Mouse (Mus musculus) layer of hippocampus, adult 18-20 months (tissue): ENCODE measurements around the gene Slc45a1. TPM values are rescaled to one million over a fixed set of nuclear protein-coding genes. Genes with fewer than 3 reads are reported as not detected.
A peak's percentile ranks its signal among the peaks of the same experiment; 100 is the strongest.

ENCODE experiments used
- DNase-seq, 2 experiments: peaks; one replicate each; pipeline ENCODE4 v3.0.0; 2022; ENCODE audit warnings: low spot score in 2 of 2
- total RNA-seq, 2 experiments: library from RNA; stranded (reverse); gene quantifications; 2 replicates each; pipeline ENCODE4 v1.2.3; 2021

The Slc45a1 gene
- total RNA-seq, 2 experiments from 2014 or later: 37.8 to 39.3 TPM

- peak; percentile 52 to 71 for DNase-seq
These were observed 68.8 kb downstream of the Slc45a1 start for GRCm38 (mm10) chr4:150582966-150583776.

- no peak for DNase-seq
These were observed 69.8 kb downstream of the Slc45a1 start for GRCm38 (mm10) chr4:150581931-150582723.

Other genes starting within 250 kb of the Slc45a1 start
- 10 to 100 TPM; 45.7 to 60.5 TPM for gene Errfi1, start 201.7 kb upstream of the Slc45a1 start, total RNA-seq